Mouse (Mus musculus): Measurements from ENCODE around the gene Tmem74b.

Tmem74b gene

GRCm38 (mm10) chr2:151701231-151702145, at the start of gene Tmem74b:
Gene Tmem74b, plus strand, starts transcription at chr2:151702008.
- DNase-seq (ENCODE audit: low read depth, low spot score) = no peak

DNA sequence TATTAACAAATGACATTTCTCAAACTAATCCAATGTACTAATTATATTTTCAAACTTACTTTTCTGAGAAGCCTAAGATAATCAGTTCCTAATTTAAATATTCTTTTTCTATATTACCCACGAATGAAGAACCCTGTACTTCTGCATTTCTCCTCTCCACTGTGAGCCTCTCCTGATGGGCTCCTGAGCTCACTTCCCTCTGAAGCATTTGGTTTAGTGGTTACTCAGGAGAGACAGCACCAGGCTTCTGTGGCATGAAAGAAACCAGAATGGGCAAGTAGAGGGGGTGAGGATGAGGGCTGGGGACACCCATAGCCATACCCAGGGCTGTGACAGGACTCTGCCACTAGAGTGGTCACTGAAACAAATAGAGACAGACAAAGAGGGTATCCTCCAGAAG, 49.8 kb upstream of the Tmem74b start:
- DNase-seq (ENCODE audit: low read depth, low spot score) = no peak

DNA sequence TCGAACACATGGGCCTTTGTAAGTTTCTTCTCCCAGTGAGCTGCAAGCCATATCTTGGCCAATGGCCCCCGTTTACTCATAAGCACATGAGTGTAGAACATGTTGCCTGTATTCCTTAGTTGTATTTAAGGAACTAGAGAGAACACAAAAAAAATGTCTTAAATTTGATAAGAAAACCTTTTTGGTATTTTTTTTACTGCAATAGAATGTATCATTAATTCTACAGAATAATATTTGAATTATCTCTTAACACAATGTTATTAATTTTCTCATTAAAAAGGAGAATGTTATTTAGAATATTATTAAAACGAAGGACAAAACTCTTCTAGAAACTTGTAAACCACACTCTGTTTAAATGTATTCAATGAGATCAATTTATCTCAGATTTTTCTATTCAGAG, 33.4 kb upstream of the Tmem74b start, which contains the start of gene Rad21l:
Gene Rad21l, minus strand, starts transcription at position 101 of the 400 bp plus-strand sequence.
- no peak for DNase-seq (ENCODE audit: low read depth, low spot score)

DNA sequence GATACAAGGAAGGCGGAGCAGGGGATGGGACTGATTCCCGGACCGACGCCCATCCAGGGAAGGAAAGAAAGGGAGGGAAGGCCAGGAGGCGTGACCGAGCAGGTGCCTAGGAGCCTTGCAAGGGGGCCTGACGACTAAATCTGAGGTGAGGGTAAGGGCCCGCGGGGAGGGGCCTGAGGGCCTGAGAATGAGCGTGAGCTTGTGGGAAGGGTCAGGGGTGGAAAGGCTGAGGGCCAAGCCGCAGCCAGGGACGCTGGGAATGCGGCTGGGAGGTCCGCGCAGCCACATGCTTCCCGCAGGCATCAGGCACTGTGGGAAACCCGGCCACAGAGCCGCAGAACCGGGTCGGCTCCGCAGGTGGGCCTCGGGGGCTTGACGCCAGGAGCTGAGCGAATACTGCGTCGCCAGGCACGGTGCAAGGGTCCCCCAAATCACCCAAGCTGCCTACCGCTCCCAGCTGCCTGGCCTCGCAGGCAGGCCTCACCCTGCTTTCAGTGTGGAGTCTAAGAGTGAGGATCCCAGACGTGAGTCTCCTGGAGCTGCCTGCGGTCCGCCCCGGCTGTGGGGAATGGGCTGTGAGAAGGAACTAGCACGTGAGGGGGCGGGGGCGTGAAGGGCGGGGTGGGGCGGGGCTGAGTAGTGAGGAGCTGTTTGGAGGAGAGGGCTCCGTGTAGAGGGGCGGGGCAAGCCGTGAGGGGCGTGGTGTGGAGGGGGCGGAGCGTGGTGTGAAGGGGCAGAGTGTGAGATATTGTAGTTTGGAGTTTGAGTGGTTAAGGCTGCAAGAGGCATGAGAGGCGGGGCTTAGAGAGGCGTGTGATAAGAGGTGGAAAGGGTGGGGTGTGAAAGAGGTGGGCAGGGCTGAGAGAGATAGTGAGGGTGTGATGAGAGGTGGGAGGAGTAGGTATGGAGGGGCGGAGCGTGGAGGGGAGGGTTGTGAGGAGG, 31.5 kb upstream of the Tmem74b start:
- DNase-seq (ENCODE audit: low read depth, low spot score) = no peak

- no peak for DNase-seq (ENCODE audit: low read depth, low spot score)
Measured at GRCm38 (mm10) chr2:151670968-151671329, 30.9 kb upstream of the Tmem74b start.

GRCm38 (mm10) chr2:151676234-151676633, 25.6 kb upstream of the Tmem74b start:
- no peak for DNase-seq (ENCODE audit: low read depth, low spot score)

DNA sequence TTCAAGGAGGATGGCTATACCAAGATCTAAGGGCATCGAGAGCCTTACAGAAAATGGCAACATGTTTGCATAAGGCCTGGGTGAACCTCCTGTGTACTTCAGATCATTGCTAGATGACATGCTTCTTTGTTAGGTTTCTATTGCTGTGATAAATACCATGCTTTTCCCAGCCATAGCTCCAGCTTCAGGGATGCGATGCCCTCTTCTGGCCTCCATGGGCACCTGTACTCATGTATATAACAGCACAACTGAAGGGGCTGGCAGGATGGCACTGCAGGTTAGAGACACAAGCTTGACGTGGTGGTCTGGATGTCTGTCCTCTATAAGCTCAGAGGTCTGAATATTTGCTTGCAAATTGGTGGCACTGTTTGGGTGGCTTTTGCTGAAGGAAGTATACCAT, 19.5 kb upstream of the Tmem74b start:
- DNase-seq (ENCODE audit: low read depth, low spot score) = no peak

DNA sequence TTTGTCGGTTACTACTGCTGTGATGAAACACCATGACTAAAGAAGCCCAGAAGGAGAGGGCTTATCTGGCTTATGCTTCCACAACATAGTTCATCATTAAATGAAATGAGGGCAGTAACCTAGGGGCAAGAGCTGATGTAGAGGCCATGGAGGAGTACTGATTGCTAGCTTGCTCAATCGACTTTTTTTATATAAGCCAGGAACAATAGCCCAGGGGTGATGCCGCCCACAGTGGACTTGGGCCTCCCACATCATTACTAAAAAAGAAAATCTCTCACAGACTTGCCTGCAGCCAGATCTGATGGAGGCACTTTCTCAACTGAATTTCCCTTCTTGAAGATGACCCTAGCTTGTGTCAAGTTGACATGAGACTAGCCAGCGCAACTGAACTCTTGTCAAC, 18.8 kb upstream of the Tmem74b start:
- DNase-seq (ENCODE audit: low read depth, low spot score) = no peak

DNA sequence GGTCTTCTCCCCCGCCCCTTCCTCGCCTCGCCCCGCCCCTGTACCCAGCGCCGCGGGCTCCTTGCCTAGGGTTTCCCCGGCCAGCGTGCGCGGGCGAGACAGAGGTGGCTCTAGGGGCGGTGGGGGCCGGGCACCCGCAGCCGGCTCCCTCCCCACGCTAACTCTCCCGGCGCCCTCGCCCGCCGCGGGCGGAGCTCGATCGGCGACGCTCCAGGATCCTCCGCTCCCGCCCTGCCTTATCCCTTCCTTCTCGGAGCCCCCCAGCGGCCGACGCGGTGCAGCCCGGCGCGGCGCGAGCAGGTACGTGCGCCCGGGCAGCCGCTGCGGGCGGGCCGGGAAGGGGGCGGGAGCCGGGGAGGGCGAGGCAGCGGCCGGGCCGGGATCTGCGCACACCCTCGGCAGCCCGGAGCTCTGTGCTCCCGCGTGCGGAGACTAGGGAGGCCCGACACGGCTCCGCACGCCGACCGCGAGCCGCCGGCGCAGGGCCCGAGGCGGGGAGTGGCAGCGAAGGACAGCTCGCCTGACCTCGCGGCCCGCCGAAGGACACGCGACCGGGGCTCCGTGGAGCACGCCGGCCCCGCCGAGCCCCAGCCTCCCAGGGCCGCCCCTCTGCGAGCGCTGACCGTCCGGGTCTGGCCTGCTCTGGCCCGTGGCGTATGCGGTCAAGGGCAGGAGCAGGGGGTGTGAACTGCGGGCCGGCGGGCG, 490 bp downstream of the Tmem74b start:
- DNase-seq (ENCODE audit: low read depth, low spot score) = no peak

- no peak for DNase-seq (ENCODE audit: low read depth, low spot score)
Measured at GRCm38 (mm10) chr2:151702851-151703190, 1.0 kb downstream of the Tmem74b start.

- no peak for DNase-seq (ENCODE audit: low read depth, low spot score)
Measured at GRCm38 (mm10) chr2:151712647-151713046, 10.8 kb downstream of the Tmem74b start.

GRCm38 (mm10) chr2:151715526-151715925, 13.7 kb downstream of the Tmem74b start:
- DNase-seq (ENCODE audit: low read depth, low spot score) = no peak

- DNase-seq (ENCODE audit: low read depth, low spot score) = no peak
Measured at GRCm38 (mm10) chr2:151716318-151717055, 14.7 kb downstream of the Tmem74b start.

DNA sequence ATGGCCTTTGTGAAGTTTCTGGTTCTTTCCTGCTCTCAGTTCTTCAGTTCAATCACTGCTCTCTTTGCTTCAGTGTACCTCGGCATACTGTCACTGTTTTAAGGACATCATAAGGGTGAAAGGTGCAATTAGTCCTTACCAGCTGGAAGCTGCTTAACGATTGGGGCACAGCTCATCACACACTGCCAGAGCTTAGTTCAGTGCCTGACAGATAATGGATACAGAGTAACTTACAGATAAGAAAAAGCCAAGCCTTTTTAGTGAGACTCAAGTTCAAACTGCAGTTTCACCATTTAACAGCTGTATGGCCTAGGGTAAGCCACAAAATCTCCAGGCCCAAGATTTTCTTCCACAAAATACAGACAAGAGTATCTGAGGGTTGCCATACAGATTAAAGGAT, 22.3 kb downstream of the Tmem74b start:
- DNase-seq (ENCODE audit: low read depth, low spot score) = no peak

DNA sequence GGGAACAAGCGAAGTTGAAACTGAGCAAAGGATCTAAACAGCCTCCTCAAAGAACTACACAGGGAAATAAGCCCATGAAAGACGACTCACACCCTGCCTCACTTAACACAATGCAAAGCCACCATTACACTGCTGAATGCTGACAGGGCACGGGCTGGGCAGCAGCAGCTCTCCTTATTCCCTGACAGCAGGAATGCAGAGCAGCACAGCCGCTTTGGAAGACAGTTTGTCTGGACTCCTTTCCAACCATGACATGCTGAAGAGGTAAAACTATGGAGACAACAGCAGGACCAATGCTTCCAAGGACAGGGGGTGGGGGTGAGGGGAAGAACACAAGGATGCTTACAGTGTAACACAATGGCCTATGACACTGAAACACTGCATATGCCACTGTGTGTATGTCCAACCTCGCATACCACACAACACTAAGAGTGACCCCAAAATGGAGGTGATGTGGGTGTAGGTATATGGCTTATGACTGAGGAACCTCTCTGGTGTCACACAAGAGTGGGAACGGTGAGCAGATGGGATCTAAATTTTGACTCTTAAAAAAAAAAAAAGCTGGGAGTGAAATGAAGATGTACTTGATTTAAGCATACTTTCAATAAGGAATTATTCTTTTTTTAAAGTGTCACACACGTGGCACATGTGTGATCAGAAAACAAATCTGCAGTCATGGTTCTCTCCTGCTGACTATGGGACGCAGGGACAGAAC, 31.5 kb downstream of the Tmem74b start:
- no peak for DNase-seq (ENCODE audit: low read depth, low spot score)

DNA sequence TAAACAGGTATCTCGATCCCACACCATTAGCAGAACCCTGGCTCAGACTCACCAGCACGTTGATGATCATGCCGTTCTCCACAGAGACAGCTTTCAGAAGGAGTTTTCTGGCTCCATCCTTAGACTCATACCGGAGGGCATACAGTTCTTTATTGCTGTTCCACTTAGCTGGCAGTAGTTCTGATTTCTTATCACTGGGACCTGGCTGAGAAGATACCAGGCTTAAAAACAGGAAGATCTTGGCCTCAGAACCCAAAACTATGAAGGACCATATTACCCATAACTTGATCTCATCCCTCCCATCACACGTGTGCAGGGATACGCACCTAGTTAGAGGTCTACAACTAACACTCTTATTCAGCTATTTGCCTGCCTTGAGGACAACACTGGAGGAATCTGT, 33.6 kb downstream of the Tmem74b start:
- DNase-seq (ENCODE audit: low read depth, low spot score) = no peak

GRCm38 (mm10) chr2:151738460-151738859, 36.7 kb downstream of the Tmem74b start:
- DNase-seq (ENCODE audit: low read depth, low spot score) = no peak

GRCm38 (mm10) chr2:151739081-151739480, 37.3 kb downstream of the Tmem74b start:
- no peak for DNase-seq (ENCODE audit: low read depth, low spot score)

- no peak for DNase-seq (ENCODE audit: low read depth, low spot score)
Measured at GRCm38 (mm10) chr2:151739505-151739904, 37.7 kb downstream of the Tmem74b start.

DNA sequence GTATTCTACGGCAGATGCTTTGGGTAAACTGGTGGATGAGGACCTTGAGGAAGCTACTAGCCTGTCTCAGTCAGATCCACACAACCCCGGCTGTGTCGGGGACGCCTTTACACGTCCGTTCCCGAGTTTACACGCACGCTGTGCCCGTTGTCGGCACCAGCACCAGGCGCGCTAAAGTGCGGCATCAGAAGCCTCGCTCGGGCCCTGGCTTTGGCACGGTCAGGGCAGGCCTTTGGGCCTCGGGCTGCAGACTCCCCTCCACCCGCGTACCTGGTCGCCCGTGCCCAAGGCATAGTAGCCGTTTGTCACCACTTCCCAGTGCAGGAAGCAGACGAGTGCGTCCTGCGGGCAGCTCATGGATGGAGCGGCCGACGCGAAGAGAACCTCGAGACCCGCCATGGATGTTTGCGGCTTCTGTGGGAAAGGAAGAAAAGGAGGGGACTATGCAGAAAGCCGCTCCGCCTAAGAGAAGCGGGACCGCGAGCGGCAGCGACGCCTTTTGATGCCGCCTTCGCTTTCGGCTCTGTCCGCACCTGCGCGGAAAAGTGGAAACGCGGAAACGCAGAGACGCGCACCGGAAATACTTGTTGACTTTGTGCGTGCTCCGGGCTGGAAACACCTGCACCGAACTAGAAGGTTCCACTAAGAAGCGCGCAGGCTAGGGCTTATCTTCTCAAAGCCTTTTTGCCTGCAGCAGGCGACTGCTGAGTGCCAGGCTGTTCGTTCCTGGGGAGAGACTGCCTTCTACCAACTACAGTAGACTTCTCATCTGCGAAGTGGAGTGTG, 39.1 kb downstream of the Tmem74b start:
- DNase-seq (ENCODE audit: low read depth, low spot score) = peak; percentile 60

All from WW6 (cell line).